Mouse (Mus musculus) myocyte (in vitro differentiated cells): Measurements from ENCODE around the gene Hdac9. TPM values are rescaled to one million over a fixed set of nuclear protein-coding genes. Genes with fewer than 3 reads are reported as not detected.

Experiments
- H3K27me3 ChIP-seq: one replicate; pipeline ENCODE4 v1.6.1; 2011; ENCODE audit not compliant: control insufficient read depth, insufficient read depth, insufficient read length
- H3K36me3 ChIP-seq: one replicate; pipeline ENCODE4 v1.6.1; 2011; ENCODE audit not compliant: control insufficient read depth, insufficient read depth
- H3K4me2 ChIP-seq: one replicate; pipeline ENCODE4 v1.6.1; 2011; ENCODE audit warnings: low read depth, control low read depth
- H3K4me3 ChIP-seq: one replicate; pipeline ENCODE4 v1.5.1; 2011; ENCODE audit warnings: mild to moderate bottlenecking, control low read depth, moderate library complexity
- H3K79me2 ChIP-seq: one replicate; pipeline ENCODE4 v1.6.1; 2011; ENCODE audit not compliant: control insufficient read depth, insufficient read depth
- H3ac ChIP-seq: one replicate; pipeline ENCODE4 v1.6.1; 2011; ENCODE audit not compliant: control insufficient read depth, insufficient read length
- CEBPB ChIP-seq: IDR thresholded peaks from 2 replicates; pipeline ENCODE4 v1.6.1; 2011; ENCODE audit warnings: mild to moderate bottlenecking, moderate library complexity; ENCODE audit not compliant: poor library complexity, insufficient read depth, severe bottlenecking
- E2F4 ChIP-seq: IDR thresholded peaks from one replicate; pipeline ENCODE4 v1.6.1; 2011; ENCODE audit warnings: mild to moderate bottlenecking, control low read depth, moderate library complexity; ENCODE audit not compliant: insufficient read depth
- MAX ChIP-seq: IDR thresholded peaks from one replicate; pipeline ENCODE4 v1.6.1; 2011; ENCODE audit warnings: low read depth, mild to moderate bottlenecking, control low read depth
- MYOD1 ChIP-seq, 3 experiments: IDR thresholded peaks; one replicate each; pipeline ENCODE4 v1.6.1; 2011; ENCODE audit warnings: control low read depth in 2 of 3, low read depth in 2 of 3, mild to moderate bottlenecking in 2 of 3, moderate library complexity in 1 of 3; ENCODE audit not compliant: insufficient read length in 2 of 3, control insufficient read depth in 1 of 3
- MYOG ChIP-seq, 3 experiments: IDR thresholded peaks; one replicate each; pipeline ENCODE4 v1.6.1; 2011; ENCODE audit warnings: control low read depth in 2 of 3, low read depth in 2 of 3, mild to moderate bottlenecking in 2 of 3; ENCODE audit not compliant: insufficient read length in 2 of 3, control insufficient read depth in 1 of 3, insufficient read depth in 1 of 3
- POLR2A ChIP-seq: IDR thresholded peaks from one replicate; pipeline ENCODE4 v1.6.1; 2011; ENCODE audit warnings: low read depth, mild to moderate bottlenecking, control low read depth, moderate library complexity; ENCODE audit not compliant: insufficient read length
- POLR2AphosphoS2 ChIP-seq: IDR thresholded peaks from one replicate; pipeline ENCODE4 v1.6.1; 2011; ENCODE audit warnings: low read depth, control low read depth; ENCODE audit not compliant: insufficient read length
- REST ChIP-seq: IDR thresholded peaks from one replicate; pipeline ENCODE4 v1.6.1; 2011; ENCODE audit warnings: mild to moderate bottlenecking, control low read depth, moderate library complexity; ENCODE audit not compliant: insufficient read depth, insufficient read length
- SRF ChIP-seq: IDR thresholded peaks from one replicate; pipeline ENCODE4 v1.6.1; 2011; ENCODE audit warnings: low read depth; ENCODE audit not compliant: control insufficient read depth, insufficient read length
- TCF12 ChIP-seq: IDR thresholded peaks from one replicate; pipeline ENCODE4 v1.6.1; 2011; ENCODE audit warnings: mild to moderate bottlenecking, control low read depth; ENCODE audit not compliant: poor library complexity, insufficient read depth, severe bottlenecking
- TCF3 ChIP-seq: IDR thresholded peaks from one replicate; pipeline ENCODE4 v1.6.1; 2011; ENCODE audit warnings: low read depth, control low read depth; ENCODE audit not compliant: insufficient read length
- USF1 ChIP-seq: IDR thresholded peaks from one replicate; pipeline ENCODE4 v1.6.1; 2011; ENCODE audit warnings: low read depth, mild to moderate bottlenecking, control low read depth, moderate library complexity
- polyA plus RNA-seq: library from polyadenylated mRNA; unstranded; fragments of >200 nt; fragmentation: generic; extraction: Trizol; gene quantifications from one replicate; pipeline ENCODE4 v1.2.1, GENCODE M21; 2012; ENCODE audit warnings: missing spikeins

Hdac9 gene
- polyA plus RNA-seq, 1 experiment, result 0.47 TPM

DNA sequence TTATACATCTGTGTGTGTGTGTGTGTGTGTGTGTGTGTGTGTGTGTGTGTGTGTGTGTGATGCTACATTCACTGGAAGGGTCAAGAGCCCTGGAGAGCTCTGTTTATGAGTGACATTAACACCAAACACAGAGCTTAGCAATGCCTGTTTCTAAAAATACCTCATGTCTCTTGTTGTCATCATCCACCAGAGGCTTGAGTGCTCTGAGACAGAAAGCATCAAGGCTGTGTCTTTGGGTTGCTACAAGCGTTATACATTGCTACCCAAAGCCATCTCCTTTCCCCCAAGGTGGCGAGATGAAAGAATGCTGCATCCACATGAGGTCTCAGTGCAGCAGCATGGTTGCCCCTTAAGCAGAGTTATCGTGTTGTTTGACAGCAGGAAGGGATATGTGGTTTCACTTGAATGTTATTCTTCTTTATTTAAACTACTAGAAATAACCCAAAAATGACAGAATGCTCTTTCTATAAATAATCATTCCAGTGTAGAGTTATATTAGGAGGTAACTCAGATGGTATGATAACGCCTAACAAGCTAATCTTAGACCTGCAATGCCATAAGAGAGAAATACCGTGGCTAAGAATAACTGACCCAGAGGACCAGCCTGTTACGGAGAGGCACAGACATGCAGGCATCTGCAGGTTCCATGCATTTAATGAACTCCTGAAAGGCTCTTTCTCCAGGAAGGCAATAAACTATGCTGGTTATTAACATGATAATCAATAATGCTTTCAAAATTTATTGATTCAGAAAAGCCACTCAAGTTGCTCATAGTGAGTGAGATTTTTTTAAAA lies 399.9 kb downstream of the Hdac9 start:
- Histone ChIP-seq H3K79me2 (no peaks in the 10 kb centered on the region), H3K4me3 (no peak overlapping the region), H3K36me3 (no peaks in the 10 kb centered on the region), H3K4me2 (peak overlapping the region; percentile 55), H3K27me3 (no peaks in the 10 kb centered on the region), H3ac (no peak overlapping the region)
- TF ChIP-seq MYOD1 (IDR thresholded peaks at IDR 0.05; ENCODE audit: control insufficient read depth in 1 of 3, insufficient read length in 2 of 3, low read depth in 2 of 3), result no peak
- no peak for TF ChIP-seq CEBPB

GRCm38 (mm10) chr12:34506345-34506744 lies 410.6 kb downstream of the Hdac9 start:
- H3ac ChIP-seq, result no peak overlapping the region
- no peaks in the 10 kb centered on the region for H3K36me3 ChIP-seq
- no peak for TF ChIP-seq MYOD1 (IDR thresholded peaks at IDR 0.05; ENCODE audit: control insufficient read depth in 1 of 3, insufficient read length in 2 of 3, low read depth in 2 of 3)
- TF ChIP-seq MYOG (IDR thresholded peaks at IDR 0.05; ENCODE audit: control insufficient read depth in 1 of 3, insufficient read depth in 1 of 3, insufficient read length in 2 of 3, low read depth in 2 of 3), result no peak
- no peak for TF ChIP-seq TCF3
- TF ChIP-seq REST, result no peak
- TF ChIP-seq CEBPB, result no peak
- no peak for TF ChIP-seq SRF
- TF ChIP-seq POLR2A, result no peak
- H3K27me3 ChIP-seq, result no peaks in the 10 kb centered on the region
- no peak overlapping the region for H3K4me2 ChIP-seq
- H3K79me2 ChIP-seq, result no peaks in the 10 kb centered on the region
- no peak overlapping the region for H3K4me3 ChIP-seq

- TF ChIP-seq REST (no peak), POLR2A (no peak), MAX (no peak), USF1 (no peak)
- Histone ChIP-seq H3K27me3 (no peaks in the 10 kb centered on the region), H3K36me3 (no peaks in the 10 kb centered on the region), H3ac (no peak overlapping the region), H3K4me2 (peak overlapping the region; percentile 72), H3K79me2 (no peaks in the 10 kb centered on the region), H3K4me3 (no peak overlapping the region)
Observed at GRCm38 (mm10) chr12:34498751-34499626, 417.9 kb downstream of the Hdac9 start.

GRCm38 (mm10) chr12:34498331-34498730 lies 418.6 kb downstream of the Hdac9 start:
- no peaks in the 10 kb centered on the region for H3K79me2 ChIP-seq
- no peaks in the 10 kb centered on the region for H3K36me3 ChIP-seq
- no peaks in the 10 kb centered on the region for H3K27me3 ChIP-seq
- no peak overlapping the region for H3ac ChIP-seq
- H3K4me2 ChIP-seq, result peak overlapping the region; percentile 72
- no peak overlapping the region for H3K4me3 ChIP-seq
- TF ChIP-seq SRF, result no peak
- no peak for TF ChIP-seq TCF3
- no peak for TF ChIP-seq TCF12
- no peak for TF ChIP-seq POLR2A
- no peak for TF ChIP-seq MAX
- no peak for TF ChIP-seq CEBPB
- no peak for TF ChIP-seq REST
- no peak for TF ChIP-seq MYOG (IDR thresholded peaks at IDR 0.05; ENCODE audit: control insufficient read depth in 1 of 3, insufficient read depth in 1 of 3, insufficient read length in 2 of 3, low read depth in 2 of 3)
- no peak for TF ChIP-seq POLR2AphosphoS2
- TF ChIP-seq MYOD1 (IDR thresholded peaks at IDR 0.05; ENCODE audit: control insufficient read depth in 1 of 3, insufficient read length in 2 of 3, low read depth in 2 of 3), result no peak
- no peak for TF ChIP-seq E2F4
- TF ChIP-seq USF1, result no peak

DNA sequence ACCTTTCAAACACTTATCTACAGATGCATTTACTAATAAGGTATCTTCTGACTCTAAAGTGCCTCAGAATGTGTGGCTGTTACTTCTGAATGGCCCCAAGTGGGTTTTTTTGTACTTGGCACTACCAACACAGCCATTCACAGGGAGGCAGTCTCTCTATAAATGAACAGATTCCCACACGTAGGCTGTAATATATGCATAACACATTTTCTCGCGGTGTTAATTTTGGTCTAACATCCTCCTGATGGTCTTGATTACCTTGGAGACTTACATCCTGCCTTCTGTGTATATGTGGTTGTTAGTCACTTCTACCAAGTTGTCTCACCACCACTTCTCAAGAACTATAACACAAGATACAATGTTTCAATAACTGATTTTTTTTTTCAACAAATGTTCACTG lies 419.2 kb downstream of the Hdac9 start:
- H3ac ChIP-seq, result no peak overlapping the region
- H3K27me3 ChIP-seq, result no peaks in the 10 kb centered on the region
- no peak overlapping the region for H3K4me3 ChIP-seq
- no peaks in the 10 kb centered on the region for H3K79me2 ChIP-seq
- no peak overlapping the region for H3K4me2 ChIP-seq
- no peaks in the 10 kb centered on the region for H3K36me3 ChIP-seq
- no peak for TF ChIP-seq E2F4
- TF ChIP-seq TCF3, result no peak
- TF ChIP-seq USF1, result no peak
- TF ChIP-seq REST, result no peak
- no peak for TF ChIP-seq MYOD1 (IDR thresholded peaks at IDR 0.05; ENCODE audit: control insufficient read depth in 1 of 3, insufficient read length in 2 of 3, low read depth in 2 of 3)
- no peak for TF ChIP-seq POLR2A
- no peak for TF ChIP-seq MAX
- TF ChIP-seq SRF, result no peak
- no peak for TF ChIP-seq MYOG (IDR thresholded peaks at IDR 0.05; ENCODE audit: control insufficient read depth in 1 of 3, insufficient read depth in 1 of 3, insufficient read length in 2 of 3, low read depth in 2 of 3)
